Mouse (Mus musculus) 3134 (cell line): ENCODE measurements around the gene Ogfod1.
A peak's percentile ranks its signal among the peaks of the same experiment; 100 is the strongest.

Experiments used
- DNase-seq: peaks from one replicate; pipeline ENCODE4 v3.0.0-alpha.2; 2011; ENCODE audit warnings: low spot score; ENCODE audit not compliant: insufficient read length; ENCODE audit errors: extremely low read depth

The Ogfod1 gene

GRCm38 (mm10) chr8:94036944-94037524 is at the start of gene Ogfod1, which contains the start of gene Nudt21:
Gene Ogfod1 (plus strand): TSS chr8:94037198.
Gene Nudt21 (minus strand): TSS chr8:94037031.
- peak; percentile 94 for DNase-seq

GRCm38 (mm10) chr8:93989739-93990138 is 47.3 kb upstream of the Ogfod1 start:
- DNase-seq = no peak

DNA sequence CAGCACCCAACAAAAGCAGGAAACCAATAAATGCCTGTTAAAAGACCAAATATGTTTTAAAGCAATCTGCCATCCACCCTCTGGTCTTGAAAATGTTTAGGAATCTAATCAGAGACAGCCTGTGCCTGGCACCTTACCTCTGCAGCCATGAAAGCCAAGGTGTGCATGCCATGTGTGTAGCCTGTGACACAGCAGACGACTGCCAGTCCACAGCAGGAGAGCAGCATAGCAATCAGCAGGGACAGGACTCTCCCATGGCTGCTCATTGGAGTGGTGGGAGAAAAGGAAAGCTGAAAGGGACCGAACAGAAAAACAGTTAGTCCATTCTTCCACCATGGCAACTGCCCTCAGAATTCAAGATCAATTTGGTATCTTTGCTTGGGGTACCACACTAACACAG is 38.0 kb upstream of the Ogfod1 start:
- no peak for DNase-seq

- no peak for DNase-seq
Observed at GRCm38 (mm10) chr8:94004139-94004538, 32.9 kb upstream of the Ogfod1 start.

DNA sequence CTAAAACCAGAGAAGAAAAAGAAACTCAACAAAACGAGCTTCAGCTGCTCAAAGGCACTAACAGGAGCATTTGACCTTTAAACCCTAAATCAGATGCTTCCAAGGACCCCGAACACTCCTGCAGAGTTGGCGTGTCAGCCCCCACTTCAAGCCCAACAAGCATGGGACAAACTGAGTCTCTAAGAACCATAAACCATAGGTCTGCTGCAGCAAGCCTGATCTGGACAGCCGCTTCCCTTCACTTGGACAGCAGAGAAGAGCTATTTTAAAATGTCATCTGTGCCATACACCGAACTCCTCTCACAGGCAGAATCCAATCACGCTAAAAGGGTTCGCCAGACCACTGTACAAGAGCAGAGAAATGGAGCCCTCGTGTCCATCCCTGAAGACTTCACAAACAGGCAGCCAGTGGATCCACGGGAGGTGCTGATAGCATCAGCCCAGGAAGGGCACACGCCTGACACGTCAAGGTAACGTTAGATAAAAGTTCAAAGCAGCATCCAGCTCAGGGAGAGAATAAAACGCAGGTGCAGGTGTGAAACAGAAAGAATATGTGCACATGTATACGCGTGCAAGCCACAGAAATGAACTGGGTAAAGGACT is 27.7 kb upstream of the Ogfod1 start:
- DNase-seq = no peak

- DNase-seq = no peak
Observed at GRCm38 (mm10) chr8:94010101-94010705, 26.8 kb upstream of the Ogfod1 start.

- DNase-seq = no peak
Observed at GRCm38 (mm10) chr8:94011076-94012012, 25.7 kb upstream of the Ogfod1 start.

DNA sequence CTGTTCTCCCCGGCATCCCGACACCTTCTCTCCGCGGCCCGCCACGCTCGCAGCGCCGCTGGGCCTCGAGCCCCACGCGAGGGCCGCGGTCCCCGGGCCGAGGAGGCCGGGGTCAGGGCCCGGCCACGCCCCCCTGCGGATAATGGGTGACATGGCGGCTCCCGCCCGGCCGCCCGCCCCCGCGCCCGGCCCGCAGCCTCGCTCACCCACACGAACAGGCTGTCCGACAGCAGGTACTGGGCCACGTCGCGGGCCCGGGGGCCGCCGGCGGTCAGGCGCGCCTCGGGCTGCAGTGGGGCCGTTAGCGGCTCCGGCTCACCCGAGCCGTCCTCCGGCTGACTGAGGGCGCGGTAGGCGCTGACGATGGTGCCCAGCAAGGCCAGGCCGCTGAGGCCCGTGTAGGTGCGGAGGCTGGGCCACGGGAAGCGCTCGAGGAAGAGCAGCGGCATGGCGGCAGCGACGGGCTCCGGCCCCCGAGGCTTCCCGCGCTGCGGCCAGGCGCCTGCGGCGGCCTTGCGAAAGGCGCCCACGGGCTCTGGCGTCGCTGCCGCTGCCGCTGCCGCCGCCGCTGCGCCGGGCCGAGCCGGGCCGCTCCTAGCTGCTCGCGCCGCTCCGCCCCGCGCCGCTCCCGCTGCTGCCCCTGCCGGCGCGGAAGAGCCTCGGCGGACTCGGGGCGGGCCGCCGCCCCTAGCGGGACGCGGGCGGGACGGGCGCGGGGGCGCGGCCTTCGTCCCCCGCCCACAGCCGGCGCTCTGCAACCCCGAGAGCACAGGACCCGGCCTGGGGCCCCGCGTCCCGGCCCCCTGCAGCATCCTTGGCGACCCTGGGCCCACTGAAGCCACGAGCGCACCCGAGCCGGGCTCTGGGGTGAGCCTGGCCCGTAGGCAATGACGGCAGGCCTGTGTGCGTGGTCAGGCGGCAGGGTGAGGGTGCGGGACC is 24.7 kb upstream of the Ogfod1 start, which contains the start of gene Amfr:
TSS of gene Amfr (minus strand) at position 830 of the 939 bp plus-strand sequence.
- DNase-seq = peak; percentile 82

DNA sequence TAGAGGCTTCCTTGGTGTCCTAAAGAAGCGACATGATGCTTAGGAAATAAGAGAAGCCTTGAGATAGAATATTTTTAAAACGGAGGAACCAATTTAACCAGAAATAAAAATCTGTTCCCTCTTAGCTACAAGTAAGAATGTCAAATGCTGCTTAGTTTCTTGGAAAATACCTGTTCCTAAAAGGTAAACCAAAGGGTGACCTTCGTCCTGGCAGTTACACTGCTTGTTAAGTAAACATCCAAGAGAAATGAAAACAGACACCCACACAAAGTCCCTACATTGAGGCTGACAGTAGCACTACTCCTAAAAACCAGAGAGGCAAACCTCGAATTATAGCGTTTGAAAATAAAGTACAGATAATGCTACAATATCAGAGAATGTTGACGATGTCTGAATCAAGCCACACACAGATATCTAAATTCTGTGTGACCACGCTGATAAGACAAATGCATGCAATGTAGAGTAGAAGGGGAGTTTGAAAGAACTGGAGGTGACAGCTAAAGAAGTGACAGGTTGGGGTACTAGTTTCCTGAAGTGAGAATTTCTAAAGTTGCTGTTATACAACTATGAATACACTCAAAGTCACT is 23.9 kb upstream of the Ogfod1 start:
- DNase-seq = no peak

DNA sequence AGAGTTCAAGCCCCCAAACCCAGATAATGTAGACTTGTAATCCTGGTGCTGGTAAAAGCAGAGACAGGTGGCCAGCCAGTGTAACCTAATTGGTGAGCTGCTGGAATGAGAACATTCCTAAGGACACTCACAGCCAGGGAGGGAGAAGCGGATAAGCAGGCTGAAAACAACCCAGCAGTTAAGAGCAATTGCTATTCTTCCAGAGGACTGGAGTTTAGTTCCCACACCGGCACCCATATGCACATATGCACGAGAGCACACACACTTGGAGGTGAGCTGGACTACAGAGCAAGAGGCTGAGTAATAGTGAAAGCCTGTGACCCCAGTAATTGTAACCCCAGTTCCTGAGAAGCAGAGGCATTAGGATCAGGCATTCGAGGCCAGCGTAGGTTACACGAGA is 13.1 kb upstream of the Ogfod1 start:
- no peak for DNase-seq

GRCm38 (mm10) chr8:94029701-94030100 is 7.3 kb upstream of the Ogfod1 start:
- no peak for DNase-seq

- DNase-seq = no peak
Observed at GRCm38 (mm10) chr8:94033601-94034000, 3.4 kb upstream of the Ogfod1 start.

DNA sequence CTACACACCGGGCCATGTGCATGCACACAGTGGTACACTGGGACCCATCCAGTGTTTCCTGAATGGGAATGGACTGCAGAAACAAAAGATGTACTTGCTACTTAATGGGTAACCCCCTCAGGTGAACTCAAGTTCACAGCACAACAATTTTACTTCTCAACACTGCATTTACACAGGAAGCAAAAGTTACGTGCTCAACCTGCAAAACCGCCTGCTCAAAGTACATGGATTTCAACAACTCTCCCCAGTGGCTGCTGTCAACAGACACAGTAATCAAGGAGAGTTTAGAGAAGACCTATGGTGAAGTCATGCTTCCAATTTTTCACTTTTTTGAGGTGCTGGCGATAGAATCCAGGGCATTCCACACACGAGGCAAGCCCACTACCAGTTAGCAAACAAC is 1.8 kb upstream of the Ogfod1 start:
- no peak for DNase-seq

DNA sequence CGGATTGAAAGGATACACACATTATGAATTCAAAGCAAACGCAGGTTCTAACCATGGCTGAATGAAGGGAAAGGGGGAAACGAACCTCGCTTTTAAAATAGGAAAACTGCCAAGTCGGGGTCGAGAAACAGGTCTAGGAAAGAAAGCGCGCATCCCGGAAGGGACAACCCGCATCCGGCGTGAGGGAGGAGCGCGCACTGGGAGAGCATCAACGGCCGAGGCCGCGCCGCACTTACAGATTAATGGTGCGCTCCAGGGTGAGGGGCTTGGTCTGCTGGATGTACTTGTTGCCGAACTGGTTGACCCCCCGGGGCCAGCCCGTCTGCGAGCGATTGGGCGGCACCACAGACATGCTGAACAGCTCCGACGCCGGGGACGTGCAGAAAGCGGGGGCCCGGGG is 457 bp upstream of the Ogfod1 start:
- peak; percentile 84 for DNase-seq

GRCm38 (mm10) chr8:94037806-94038205 is 808 bp downstream of the Ogfod1 start:
- DNase-seq = no peak

DNA sequence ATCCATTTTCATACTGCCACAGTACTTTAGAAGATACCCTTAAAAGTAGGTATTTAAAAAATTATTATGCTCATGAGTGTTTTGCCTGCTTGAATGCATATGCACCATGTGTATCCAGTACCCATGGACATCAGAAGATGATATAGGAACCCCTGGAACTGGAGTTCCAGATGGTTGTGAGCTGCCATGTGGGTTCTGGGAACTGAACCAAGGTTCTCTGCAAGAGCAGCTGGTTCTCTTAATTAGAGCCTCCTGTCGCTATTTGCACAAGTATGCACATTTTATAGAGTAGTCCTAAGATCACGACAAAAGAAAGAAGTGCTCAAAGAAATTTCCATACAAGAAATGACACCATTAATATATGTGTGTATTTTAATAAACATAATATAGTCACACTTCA is 10.8 kb downstream of the Ogfod1 start:
- DNase-seq = no peak

DNA sequence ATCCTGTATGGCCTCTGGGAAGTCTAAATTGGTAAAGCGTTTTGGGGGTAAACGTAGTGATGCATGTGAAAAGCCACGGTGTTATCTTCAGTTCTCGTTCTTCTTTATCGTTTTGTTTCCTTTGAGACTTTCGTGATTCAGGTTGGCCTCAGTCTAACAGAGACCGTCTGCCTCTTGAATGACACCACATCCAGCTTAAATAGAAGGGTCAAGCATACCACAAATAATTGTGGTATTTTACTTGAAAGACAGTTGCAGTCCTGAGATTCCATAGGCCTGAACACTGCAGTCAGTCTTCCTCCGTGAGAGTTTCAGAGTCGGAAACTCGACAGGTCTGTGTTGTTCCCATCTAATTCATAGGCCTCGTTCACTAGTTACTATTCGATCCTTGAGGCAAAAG is 15.7 kb downstream of the Ogfod1 start:
- peak; percentile 24 for DNase-seq

GRCm38 (mm10) chr8:94057157-94057854 is 20.3 kb downstream of the Ogfod1 start:
- no peak for DNase-seq
